Mouse (Mus musculus) G1E-ER4 (cell line): ENCODE results near the gene Lrg1. TPM values are rescaled to one million over a fixed set of nuclear protein-coding genes. Genes with fewer than 3 reads are reported as not detected.

Source experiments
- GATA1 ChIP-seq: IDR thresholded peaks from one replicate; pipeline ENCODE4 v1.8.0; 2012; ENCODE audit warnings: low read length, inconsistent platforms
- polyA plus RNA-seq: library from polyadenylated mRNA; stranded (reverse); fragments of >175 nt; gene quantifications from 2 replicates; pipeline ENCODE4 v1.2.3, GENCODE M21; 2012

Gene Lrg1
- polyA plus RNA-seq, 1 experiment: not detected

DNA sequence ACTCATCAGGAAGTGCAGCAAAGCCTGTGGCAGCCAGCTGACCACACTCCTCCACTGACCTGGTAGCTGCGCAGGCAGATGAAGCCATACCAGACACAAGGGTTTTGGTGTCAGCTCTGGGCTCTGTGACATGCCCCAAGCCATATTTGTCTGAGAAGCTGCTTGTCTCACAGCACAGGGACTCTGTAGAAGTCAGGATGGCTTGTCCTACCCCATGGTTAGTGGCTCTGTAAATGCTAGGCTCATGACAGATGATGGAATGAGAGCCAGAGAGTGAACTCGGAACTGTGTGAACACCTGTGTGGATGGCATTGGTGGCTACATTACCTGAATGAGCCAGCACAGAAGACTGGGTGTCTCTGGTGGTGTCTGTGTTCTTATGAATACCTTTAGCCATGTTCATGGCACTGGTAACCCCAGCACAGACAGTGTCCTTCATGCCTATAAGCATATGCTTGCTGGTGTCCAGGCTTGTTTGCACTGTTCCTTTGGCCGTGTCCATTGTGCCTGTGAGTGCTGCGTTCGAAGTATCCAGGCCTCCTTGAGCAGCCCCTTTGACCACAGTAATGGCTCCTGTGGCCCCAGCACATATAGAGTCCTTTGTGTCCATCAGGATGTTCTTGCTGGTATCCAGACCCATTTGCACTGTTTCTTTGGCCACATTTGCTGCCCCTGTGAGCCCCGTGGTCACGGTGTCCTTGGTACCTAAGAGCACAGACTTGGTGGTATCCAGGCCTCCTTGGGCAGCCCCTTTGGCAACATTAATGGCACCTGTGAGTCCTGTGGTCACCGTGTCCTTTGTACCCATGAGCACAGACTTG, 18.1 kb downstream of the Lrg1 start:
- no peak for TF ChIP-seq GATA1

DNA sequence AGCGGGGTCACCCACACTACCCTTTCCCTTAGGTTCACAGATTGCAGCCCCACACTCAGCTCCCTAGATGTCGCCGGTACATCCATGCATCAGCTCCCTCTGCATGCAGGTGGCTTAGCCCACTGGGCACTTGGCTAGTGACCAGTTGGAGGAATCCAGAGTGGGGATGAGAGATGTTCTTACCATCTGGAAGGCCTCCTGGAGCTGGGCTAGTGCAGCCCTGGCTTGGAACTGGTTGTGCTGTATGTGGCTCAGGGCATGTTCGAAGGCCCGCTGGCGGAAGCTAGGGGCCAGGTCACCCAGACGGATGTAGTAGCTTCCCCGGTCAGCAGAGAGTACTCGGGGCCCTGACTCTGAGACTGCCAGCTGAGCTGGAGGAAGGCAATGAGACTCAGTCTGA, 18.9 kb downstream of the Lrg1 start:
- no peak for TF ChIP-seq GATA1

DNA sequence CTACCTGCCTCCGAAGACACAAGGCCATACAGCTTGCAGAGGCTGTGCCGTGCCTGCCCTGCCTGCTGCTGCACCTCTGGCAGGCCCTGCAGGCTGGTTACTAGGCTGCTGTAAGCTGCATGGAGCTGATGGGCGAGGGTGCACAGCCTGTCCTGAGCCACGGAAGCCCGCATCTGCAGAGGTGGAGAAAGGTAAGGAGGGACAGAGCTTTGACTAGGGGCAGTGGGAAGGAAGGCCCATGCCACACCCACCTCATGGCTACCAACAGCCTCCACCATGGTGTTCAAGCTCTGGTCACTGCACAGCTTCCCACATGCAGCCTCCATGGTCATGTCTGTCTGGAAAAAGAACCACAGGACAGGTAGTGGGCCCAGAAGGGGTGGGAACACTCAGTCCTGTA, 19.6 kb downstream of the Lrg1 start:
- no peak for TF ChIP-seq GATA1

DNA sequence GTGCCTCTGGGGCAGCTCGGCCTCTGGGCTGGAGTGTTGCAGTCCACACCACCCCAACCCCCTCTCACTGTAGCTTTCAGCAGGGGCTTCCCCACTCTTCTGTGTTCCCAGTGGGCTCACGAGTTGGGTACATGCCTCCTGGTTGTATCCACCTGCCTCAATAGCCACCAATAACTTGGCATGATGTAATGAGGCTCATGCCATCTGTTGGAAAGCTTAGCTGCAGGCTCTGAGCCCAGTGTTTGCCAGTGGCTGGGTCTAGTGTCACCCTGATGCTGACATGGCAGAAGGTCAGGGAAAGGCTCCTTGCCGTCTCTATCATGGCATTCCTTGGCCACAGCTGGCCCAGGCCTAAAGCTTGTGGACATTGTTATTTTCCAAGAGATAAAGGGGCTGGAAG, 21.0 kb downstream of the Lrg1 start:
- TF ChIP-seq GATA1: no peak

DNA sequence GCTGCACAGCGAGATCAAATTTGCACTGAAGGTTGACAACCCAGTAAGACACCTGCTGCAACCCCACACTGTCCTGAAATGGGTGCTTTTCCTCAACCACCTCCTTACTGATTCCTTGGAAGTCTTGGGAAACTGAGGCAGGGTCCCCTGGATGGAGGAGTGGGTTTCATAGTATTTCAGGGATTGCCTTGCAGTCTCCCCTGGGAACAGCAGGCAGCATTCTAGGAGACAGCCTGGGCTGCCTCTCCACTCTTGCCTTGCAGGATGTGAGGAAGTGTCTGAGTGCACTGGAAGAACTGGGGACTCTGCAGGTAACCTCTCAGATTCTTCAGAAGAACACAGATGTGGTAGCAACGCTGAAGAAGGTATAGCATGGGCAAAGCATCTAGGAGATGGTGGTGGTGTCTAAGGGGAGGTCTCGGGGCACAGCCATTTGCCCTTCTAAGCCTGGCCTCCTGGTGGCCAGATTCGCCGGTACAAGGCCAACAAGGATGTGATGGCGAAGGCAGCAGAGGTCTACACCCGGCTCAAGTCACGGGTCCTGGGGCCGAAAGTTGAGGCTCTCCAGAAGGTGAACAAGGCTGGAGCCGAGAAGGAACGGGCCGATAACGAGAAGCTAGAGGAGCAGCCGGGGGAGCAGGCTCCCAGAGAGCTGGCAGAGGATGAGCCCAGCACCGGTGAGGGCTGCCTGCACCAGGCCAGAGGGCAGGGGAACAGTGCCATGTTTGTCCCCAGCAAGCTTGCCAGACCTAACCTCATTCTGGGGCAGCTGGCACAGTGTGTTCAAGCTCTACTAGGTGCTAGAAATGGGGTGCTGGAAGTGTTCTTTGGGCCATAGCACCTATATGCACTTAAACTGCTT, 22.9 kb downstream of the Lrg1 start:
- no peak for TF ChIP-seq GATA1

DNA sequence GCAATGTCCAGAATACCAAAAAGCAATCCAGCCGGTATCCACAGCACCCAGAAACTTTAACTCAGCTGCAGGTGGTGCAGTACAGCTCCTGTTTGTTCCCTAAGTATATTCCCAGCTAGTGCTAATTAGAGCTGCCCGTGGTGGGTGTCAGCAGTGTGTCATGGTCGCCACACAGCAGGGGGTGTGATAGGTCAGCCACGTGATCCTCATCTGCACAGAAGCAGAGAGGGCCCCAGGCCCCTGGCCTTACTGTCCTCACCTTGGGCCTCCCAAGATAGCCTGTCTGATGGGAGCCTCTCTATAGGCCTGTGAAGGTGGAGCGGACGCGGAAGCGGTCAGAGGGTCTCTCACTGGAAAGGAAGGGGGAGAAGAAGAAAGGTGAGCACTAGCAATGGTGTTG, 23.6 kb downstream of the Lrg1 start:
- no peak for TF ChIP-seq GATA1

DNA sequence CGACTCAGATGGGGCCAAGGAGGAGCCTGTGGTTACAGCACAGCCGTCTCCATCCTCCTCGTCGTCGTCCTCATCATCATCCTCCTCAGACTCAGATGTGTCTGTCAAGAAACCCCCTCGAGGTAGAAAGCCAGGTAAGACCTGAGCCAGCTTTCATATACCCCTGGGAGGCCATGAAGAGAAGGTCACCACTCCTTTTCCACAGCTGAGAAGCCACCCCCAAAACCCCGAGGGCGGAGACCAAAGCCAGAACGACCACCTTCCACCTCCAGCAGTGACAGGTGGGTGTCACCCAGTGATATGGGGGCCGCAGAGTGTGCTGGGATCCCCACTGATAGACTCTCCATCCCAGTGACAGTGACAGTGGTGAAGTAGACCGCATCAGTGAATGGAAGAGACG, 24.9 kb downstream of the Lrg1 start:
- TF ChIP-seq GATA1: no peak

DNA sequence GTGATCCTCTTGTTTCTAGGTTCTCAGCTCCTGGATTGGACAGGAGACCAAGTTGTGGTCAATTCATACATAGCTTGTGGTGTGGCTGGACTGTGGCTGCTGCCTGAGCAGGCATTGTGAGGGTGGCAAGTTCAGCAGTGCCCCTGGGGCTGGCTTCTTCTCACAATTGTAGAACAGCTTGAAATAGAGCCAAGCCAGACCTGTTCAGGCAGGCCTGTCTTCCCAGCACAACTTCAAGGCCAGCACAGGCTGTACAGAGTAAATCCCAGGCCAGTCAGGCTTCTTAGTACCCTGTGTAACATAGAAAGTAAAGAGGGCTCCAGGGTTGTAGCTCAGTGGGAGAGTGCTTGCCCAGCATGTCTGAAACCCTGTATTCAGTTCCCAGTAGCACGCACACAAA, 29.0 kb downstream of the Lrg1 start:
- TF ChIP-seq GATA1: no peak

DNA sequence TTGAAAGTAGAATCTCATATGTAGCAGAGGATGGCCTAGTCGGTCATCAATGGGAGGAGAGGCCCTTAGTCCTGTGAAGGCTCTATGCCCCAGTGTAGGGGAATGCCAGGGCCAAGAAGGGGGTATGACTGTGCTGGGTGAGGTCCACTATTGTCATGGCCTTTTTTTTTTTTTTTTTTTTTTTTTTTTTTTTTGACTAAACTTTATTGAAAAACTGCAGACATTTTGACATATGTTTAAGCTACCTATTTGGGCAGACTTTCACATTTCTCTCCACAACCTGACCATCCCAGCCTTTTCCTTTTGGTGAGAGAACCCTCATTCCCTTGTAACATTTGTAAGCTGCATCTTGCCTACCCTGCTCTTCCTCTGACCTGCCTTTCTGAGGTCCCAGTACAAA, 29.5 kb downstream of the Lrg1 start:
- TF ChIP-seq GATA1: no peak

DNA sequence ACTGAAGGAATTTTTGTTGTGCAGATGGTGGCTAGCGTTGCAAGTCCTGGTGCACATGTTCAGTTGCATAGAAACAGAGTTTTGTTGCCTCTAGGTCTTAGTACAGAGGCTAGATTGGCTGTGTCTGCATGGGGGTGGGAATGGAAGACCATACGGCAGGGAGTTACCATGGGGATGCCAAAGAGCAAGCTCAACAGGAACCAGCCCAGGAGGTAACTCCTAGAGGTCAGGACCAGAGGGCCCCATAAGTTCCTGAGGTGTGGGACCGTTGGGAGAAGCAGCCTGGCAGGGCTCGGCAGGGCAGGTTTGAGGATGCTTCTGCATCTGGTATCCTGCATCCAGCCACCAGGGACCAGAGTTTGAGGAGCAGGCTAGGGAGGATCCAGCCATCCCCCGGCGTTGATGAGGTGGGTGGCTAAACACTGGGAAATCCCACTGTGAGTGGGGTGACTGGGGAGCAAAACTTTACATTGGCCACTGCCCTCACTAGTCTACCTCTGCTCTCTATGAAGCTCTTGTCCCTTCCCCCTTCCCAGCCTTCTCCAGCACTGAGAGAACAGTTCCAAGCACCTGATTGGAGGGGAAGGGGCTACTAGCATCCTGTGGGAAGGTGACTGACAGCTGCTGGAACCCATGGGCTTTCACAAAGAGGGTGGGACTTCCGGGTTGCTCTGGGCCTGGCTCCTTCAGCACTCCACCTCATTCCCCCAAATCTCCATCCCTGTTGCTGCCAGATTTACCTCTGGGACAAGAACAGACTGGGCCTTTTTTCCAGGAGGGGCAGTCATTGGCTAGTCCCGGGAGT, 40.8 kb downstream of the Lrg1 start:
- TF ChIP-seq GATA1: no peak

DNA sequence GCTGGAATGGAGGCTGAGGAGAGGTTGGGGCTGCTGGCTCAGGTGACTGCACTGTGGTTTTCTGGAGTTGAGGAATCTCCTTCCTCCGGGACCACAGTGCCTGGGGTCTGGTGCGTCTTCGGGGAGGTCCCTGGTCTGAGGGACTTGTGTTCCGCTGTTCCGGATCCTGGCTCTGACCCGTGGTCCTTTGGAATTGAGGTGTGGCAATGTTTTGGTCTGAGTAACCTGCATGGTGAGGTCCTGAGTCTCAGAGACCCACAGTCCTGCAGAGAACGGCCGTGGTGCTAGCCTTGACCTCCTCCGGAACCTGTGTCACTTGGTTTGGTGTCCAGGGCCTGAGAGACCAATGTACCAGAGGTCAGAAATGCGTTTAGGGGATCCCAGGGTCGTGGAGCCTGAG, 41.9 kb downstream of the Lrg1 start:
- TF ChIP-seq GATA1: no peak

DNA sequence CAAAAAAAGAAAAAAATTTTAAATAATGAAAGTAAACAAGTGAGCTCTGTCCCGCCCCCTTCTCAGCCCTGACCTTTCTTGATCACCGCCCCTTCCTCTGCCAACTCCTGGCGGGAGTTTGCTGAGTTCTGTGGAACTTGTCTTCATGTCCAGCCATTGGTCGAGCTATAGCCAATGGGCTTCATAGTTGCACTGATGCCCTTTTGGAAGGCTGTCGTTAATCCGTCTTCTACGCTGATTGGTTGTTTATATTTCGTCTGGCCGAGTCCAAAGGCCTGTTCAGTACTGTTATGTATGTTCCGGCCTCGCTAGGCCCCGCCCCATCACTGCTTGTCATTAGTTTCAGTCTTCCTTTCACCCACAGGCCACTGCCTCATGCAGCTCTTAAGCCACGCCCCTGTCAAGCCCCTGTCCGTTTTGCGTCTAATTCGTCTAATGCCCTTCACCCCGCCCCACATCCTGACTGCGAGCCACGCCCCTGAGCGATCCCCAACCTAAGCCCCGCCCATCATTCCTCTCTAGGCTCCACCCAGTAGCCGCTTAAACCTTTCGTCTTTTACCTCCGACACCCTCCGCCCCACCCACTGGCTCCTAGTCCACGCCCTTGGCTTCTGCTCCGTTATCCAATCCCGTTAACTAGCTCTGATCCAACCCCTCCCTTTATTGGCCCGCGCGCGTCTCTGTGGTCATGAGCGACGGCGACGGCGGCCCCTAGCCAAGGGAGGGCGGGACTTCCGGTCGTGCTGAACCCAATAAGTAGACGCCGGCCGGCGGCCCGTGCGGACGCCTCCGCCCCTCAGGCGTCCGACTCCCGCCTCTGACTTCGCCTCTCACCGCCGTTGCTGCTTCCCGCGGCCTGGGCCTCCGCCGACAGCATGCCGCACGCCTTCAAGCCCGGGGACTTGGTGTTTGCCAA, 42.7 kb downstream of the Lrg1 start, which contains the start of gene Hdgfl2:
Gene Hdgfl2, plus strand, starts transcription at position 755 of the 916 bp plus-strand sequence.
- no peak for TF ChIP-seq GATA1

DNA sequence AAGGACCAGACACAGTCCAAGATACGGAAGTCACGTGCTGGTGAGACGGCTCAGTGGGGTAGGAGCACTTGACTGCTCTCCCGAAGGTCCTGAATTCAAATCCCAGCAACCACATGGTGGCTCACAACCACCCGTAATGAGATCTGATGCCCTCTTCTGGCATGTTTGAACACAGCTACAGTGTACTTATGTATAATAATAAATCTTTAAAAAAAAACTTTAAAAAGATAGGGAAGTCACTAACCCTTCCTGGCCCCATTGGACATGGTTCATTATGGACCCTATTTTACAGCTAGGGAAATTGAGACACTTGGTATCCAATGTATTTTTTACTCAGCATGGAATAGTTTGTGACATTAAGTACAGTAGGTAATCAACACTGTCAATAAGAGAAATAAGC, 44.3 kb downstream of the Lrg1 start:
- no peak for TF ChIP-seq GATA1

DNA sequence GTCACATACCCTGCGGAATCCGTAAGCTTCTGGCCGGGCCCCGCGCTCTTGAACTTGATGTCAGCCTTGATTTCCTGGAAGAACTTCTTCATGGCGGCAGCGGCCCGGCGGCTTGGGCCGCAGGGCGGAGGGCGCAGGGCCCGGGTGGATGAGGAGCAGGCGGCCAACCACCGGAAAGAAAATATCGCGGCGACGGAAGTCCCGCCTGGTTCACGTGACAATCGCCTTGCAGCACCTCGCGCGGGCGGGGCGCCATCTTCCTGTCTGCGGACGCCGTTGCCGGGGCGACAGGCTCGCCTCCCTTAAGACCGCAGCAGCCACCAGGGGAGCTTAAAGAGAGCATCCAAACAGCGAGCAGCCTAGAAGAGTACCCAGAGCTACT, 47.0 kb downstream of the Lrg1 start, which contains the start of gene Ubxn6:
Gene Ubxn6, minus strand, starts transcription at position 202 of the 382 bp plus-strand sequence.
- TF ChIP-seq GATA1: no peak
